Mouse (Mus musculus): ENCODE data around the gene Mturn. TPM values are rescaled to one million over a fixed set of nuclear protein-coding genes. Genes with fewer than 3 reads are reported as not detected.

Mturn gene
- polyA plus RNA-seq, 1 experiment from 2014 or later, result 12.2 TPM

DNA sequence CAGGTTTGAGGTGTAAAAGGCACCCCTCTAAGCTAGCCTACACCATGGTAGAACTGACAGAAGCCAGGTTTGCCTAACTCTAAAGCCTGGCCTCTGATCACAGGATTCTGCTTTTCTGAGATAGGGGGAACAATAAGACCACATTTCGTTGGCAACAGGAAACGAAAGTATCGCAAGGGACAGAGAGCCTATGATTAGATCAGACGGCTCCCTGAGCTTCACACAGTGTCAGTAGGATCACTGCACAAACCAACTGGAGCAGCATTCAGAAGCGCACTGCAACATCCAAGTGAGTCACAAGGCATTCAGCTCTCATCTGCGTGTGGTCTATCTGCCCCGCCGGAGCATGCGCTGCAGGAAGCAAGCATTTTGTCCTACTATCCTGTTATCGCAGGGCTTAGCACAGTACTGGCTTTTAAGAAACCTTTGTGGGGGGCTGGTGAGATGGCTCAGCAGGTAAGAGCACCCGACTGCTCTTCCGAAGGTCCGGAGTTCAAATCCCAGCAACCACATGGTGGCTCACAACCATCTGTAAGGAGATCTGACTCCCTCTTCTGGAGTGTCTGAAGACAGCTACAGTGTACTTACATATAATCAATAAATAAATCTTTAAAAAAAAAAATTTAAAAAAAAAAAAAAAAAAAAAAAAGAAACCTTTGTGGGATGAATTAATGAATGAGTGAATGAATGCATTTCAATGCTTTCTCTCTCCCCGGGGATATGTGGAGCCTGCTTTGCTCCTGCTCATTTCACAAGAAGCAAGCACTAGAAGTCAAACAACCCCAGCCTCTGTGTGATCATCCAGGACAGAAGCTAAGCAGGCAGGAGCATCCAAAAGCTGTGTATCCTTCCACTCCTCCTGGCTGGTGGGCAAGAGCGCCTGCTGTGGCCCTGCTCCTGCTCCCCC, 37.6 kb downstream of the Mturn start:
- no peak for ATAC-seq (ENCODE audit: insufficient number of reproducible peaks, low FRiP score, low TSS enrichment, low read depth)
- Histone ChIP-seq H3K9ac (no peak overlapping the region), H3K27me3 (no peaks in the 10 kb centered on the region), H3K4me1 (no peaks in the 10 kb centered on the region), H3K36me3 (no peaks in the 10 kb centered on the region), H3K4me3 (replicated peaks) (no peak overlapping the region), H3K9me3 (replicated peaks) (no peaks in the 10 kb centered on the region), H3K4me2 (replicated peaks) (no peak overlapping the region), H3K27ac (replicated peaks) (no peak overlapping the region)
- WGBS, result 76% methylated on average over 15 of the region's 15 CpGs

DNA sequence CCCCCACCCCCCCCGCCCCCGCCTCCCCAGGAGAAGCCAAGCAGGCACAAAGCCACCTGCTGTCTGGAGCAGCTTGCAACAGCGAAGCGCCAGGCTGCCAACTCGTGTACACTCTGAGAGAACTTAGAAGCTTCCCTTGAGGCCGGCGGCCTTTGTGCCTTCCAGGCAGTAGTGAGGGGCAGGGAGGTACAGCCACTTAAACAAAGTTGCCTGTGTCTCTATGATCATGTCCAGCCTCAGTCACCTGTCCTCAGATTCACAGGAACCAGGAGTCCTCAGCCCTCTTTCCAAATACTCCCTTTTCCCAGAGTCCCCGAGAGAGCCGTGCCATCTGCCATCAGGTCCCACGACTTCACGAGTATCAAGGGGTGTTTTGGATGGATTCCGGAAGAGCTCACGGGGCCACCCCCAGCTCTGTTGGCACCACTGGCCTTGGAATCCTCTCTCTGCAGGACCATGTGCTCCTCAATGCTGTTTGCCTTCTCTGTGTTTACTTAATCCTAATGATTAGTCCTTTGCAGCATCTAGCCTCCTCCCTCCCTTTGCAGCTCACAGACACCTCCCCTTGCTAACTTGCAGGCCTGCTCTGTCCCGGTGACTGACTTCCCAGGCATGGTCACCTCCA, 38.4 kb downstream of the Mturn start:
- no peak overlapping the region; the same call in 1 of the 2 replicates for H3K27ac ChIP-seq (replicated peaks)
- no peaks in the 10 kb centered on the region for H3K4me1 ChIP-seq
- H3K36me3 ChIP-seq, result no peaks in the 10 kb centered on the region
- WGBS, result 37% methylated on average over 14 of the region's 14 CpGs
- H3K27me3 ChIP-seq, result no peaks in the 10 kb centered on the region
- no peak for ATAC-seq (ENCODE audit: insufficient number of reproducible peaks, low FRiP score, low TSS enrichment, low read depth)
- no peak overlapping the region for H3K4me3 ChIP-seq (replicated peaks)
- no peak overlapping the region for H3K4me2 ChIP-seq (replicated peaks)
- H3K9ac ChIP-seq, result no peak overlapping the region
- H3K9me3 ChIP-seq (replicated peaks), result no peaks in the 10 kb centered on the region

DNA sequence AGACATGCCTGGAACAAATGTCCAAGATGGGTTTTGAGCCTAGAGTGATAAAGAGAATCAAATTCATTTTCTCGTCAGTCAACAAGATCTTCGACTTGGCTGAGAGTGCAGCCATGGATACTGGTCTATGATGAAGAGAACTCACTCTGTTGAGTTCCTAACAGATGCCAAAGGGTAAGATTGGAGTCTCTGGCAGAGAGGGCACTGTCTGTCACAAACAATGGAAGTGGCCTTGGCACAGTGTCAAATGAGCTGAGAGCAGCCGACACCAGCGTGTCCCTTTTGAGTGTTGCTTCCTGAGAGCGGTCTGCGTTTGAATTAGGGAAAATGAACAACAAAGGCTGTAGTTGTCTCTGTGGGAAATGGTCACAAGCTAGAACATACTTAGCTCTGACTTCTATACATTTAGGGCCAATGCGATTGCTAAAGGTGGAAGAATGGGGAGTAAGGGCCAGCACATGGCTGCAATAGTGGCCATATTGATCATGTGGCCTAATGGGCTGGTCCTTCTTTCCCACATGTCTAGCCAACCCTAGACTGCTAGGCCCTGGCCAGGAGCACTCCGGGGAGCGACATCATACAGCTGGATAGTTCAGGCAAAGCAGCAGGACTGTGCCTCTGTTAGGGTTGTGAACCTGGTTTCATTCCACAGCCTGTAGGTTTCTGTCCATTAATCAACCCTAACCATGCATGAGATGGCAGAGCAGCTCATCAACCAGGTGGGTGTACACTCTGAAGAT, 39.3 kb downstream of the Mturn start:
- no peaks in the 10 kb centered on the region for H3K4me1 ChIP-seq
- no peak for ATAC-seq (ENCODE audit: insufficient number of reproducible peaks, low FRiP score, low TSS enrichment, low read depth)
- no peak overlapping the region for H3K9ac ChIP-seq
- no peaks in the 10 kb centered on the region for H3K36me3 ChIP-seq
- H3K9me3 ChIP-seq (replicated peaks), result no peaks in the 10 kb centered on the region
- H3K4me2 ChIP-seq (replicated peaks), result no peak overlapping the region
- no peak overlapping the region for H3K4me3 ChIP-seq (replicated peaks)
- no peaks in the 10 kb centered on the region for H3K27me3 ChIP-seq
- 83% methylated on average over 9 of the region's 9 CpGs for WGBS
- H3K27ac ChIP-seq (replicated peaks), result no peak overlapping the region

DNA sequence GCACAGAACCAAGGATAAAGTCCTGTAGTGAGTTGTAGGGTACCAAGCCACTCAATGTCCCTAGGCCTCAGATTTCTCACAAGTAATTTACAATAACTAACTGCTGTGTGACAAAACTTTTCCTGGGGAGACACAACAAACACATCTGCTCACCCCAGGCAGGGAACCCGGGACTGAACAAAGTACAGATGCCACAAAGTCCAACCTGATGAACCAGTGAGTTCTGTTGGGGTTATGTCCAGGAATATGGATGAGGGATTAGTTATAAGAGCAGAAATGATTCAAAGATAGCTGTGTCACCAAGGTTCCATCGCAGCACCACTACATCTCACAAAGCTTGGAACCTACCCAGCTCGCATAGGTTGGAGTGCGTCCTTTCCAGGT, 39.8 kb downstream of the Mturn start:
- H3K36me3 ChIP-seq, result no peaks in the 10 kb centered on the region
- 93% methylated on average over 4 of the region's 4 CpGs for WGBS
- H3K27ac ChIP-seq (replicated peaks), result no peak overlapping the region
- H3K27me3 ChIP-seq, result no peaks in the 10 kb centered on the region
- H3K4me2 ChIP-seq (replicated peaks), result no peak overlapping the region
- no peak overlapping the region for H3K4me3 ChIP-seq (replicated peaks)
- no peak overlapping the region for H3K9ac ChIP-seq
- no peak for ATAC-seq (ENCODE audit: insufficient number of reproducible peaks, low FRiP score, low TSS enrichment, low read depth)
- no peaks in the 10 kb centered on the region for H3K4me1 ChIP-seq
- no peaks in the 10 kb centered on the region for H3K9me3 ChIP-seq (replicated peaks)

DNA sequence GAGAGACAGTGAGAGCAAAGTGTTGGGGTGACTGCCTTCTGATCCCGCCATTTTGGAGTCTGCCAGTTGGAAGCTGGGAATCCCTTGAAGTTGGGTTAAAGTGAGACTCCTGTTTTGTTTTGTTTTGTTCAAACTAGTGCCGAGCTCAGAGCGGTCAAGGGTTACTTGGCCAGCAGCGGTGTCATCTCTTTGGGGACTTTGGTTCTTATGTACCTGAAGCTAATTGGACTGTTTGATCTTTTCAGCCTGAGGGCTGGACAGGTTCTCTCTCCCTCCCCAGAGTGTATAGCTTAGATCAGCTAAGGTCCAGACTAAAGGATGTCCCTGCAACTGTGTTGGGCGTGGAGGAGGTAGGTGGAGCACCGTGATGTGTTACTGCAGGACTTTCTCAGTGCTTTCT, 44.9 kb downstream of the Mturn start:
- H3K9ac ChIP-seq, result no peak overlapping the region
- 87% methylated on average over 6 of the region's 6 CpGs for WGBS
- no peak overlapping the region for H3K4me3 ChIP-seq (replicated peaks)
- H3K36me3 ChIP-seq, result no peaks in the 10 kb centered on the region
- no peaks in the 10 kb centered on the region for H3K27me3 ChIP-seq
- no peak overlapping the region for H3K27ac ChIP-seq (replicated peaks)
- no peaks in the 10 kb centered on the region for H3K9me3 ChIP-seq (replicated peaks)
- no peaks in the 10 kb centered on the region for H3K4me1 ChIP-seq
- no peak overlapping the region for H3K4me2 ChIP-seq (replicated peaks)
- ATAC-seq (ENCODE audit: insufficient number of reproducible peaks, low FRiP score, low TSS enrichment, low read depth), result no peak

DNA sequence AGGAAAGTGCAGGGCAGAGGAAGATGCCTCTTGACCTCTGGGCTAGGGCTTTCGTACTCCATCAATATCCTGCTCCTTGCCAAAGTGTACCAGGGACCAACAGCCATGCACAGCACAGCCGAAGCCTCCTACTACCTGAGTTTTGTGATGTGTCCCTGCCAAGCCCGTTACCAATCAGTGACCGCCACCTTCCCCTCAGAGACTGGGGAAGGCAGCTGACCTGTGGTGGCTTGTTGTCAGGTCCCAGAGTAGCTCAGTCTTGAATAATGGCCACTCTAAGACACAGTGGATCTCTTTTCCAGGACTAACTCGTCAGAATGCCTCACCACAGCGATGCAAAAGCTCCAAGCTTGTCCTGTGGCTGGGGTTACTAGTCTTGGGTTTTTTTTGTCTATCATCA, 45.4 kb downstream of the Mturn start:
- H3K9me3 ChIP-seq (replicated peaks), result no peaks in the 10 kb centered on the region
- no peaks in the 10 kb centered on the region for H3K4me1 ChIP-seq
- H3K27ac ChIP-seq (replicated peaks), result no peak overlapping the region
- no peak overlapping the region for H3K4me2 ChIP-seq (replicated peaks)
- no peak overlapping the region for H3K4me3 ChIP-seq (replicated peaks)
- H3K27me3 ChIP-seq, result no peaks in the 10 kb centered on the region
- no peaks in the 10 kb centered on the region for H3K36me3 ChIP-seq
- WGBS, result 79% methylated on average over 6 of the region's 6 CpGs
- H3K9ac ChIP-seq, result no peak overlapping the region
- ATAC-seq (ENCODE audit: insufficient number of reproducible peaks, low FRiP score, low TSS enrichment, low read depth), result no peak

DNA sequence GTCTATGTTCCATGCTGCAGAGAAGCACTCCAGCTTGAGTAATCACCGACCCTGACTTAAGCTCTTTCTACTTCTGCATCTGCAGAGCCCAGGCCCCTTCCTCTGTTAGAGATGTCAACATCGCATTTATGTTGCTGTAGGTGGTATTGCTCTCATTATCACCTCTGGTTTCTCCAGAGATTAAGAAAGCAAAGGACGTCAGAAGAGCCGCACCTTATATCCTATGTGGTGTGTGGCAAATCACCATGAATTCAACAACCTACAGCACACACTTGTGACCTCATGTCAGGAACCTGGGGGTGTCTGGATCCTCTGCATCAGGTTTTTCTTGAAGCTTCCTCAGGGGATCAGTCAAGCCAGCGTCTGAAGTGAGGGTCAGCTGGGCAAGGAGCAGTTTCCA, 46.0 kb downstream of the Mturn start:
- H3K9me3 ChIP-seq (replicated peaks), result no peaks in the 10 kb centered on the region
- ATAC-seq (ENCODE audit: insufficient number of reproducible peaks, low FRiP score, low TSS enrichment, low read depth), result no peak
- WGBS, result 84% methylated on average over 5 of the region's 5 CpGs
- no peak overlapping the region for H3K9ac ChIP-seq
- H3K27ac ChIP-seq (replicated peaks), result no peak overlapping the region
- H3K4me2 ChIP-seq (replicated peaks), result no peak overlapping the region
- no peak overlapping the region for H3K4me3 ChIP-seq (replicated peaks)
- no peaks in the 10 kb centered on the region for H3K27me3 ChIP-seq
- no peaks in the 10 kb centered on the region for H3K36me3 ChIP-seq
- H3K4me1 ChIP-seq, result no peaks in the 10 kb centered on the region

DNA sequence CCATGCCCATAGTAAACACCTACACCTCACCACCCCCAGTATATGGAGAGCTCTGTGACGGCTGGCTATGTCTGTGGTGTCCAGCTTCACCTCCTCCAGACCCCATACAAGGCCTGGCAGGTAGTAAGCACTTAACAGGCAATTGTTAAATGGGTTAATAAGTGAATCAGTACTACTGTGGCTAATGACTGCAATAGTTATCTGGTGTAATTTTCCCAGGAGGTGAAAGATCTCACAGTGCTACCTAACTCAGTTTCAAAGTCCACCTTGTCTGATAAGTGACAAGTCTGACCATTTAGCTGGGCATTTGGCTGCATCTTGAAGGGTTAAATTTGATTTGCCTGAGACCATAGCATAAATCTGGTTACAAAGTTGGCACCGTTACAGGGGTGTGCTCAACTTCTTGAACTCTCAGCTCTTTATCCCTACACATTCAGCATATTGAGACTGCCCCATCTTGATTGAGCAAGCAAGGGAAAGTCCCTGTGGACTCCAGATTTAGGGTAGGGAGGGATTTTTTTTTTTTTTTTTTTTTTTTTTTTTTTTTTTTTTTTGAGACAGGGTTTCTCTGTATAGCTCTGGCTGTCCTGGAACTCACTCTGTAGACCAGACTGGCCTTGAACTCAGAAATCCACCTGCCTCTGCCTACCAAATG, 48.2 kb downstream of the Mturn start:
- Histone ChIP-seq H3K27ac (replicated peaks) (no peak overlapping the region), H3K4me2 (replicated peaks) (no peak overlapping the region), H3K9me3 (replicated peaks) (no peaks in the 10 kb centered on the region), H3K4me1 (no peaks in the 10 kb centered on the region), H3K4me3 (replicated peaks) (no peak overlapping the region), H3K27me3 (no peaks in the 10 kb centered on the region), H3K9ac (no peak overlapping the region), H3K36me3 (no peaks in the 10 kb centered on the region)
- no peak for ATAC-seq (ENCODE audit: insufficient number of reproducible peaks, low FRiP score, low TSS enrichment, low read depth)
- WGBS, result 86% methylated on average over 2 of the region's 2 CpGs

DNA sequence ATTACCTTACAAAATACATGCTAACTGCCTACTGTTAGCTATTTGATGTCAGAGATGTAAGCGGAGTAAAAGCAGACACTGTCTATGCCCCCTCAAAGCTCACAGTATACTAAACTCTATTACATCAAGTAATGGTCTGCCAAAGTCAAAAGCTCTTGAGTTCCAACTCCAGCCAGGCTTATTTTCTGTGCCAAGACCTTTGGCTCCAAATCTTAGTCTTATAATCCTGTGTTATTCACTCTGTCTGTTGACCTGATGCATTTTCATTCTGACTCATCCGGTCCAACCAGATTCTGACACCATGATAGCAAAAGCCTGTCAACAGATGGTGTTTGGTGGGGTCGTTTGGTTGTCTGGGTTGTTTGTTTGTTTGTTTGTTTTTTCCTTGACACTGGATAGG, 50.3 kb downstream of the Mturn start:
- no peak overlapping the region for H3K4me3 ChIP-seq (replicated peaks)
- no peak overlapping the region for H3K27ac ChIP-seq (replicated peaks)
- no peaks in the 10 kb centered on the region for H3K36me3 ChIP-seq
- 73% methylated on average over 3 of the region's 3 CpGs for WGBS
- no peaks in the 10 kb centered on the region for H3K27me3 ChIP-seq
- ATAC-seq (ENCODE audit: insufficient number of reproducible peaks, low FRiP score, low TSS enrichment, low read depth), result no peak
- H3K9me3 ChIP-seq (replicated peaks), result no peaks in the 10 kb centered on the region
- no peak overlapping the region for H3K9ac ChIP-seq
- no peaks in the 10 kb centered on the region for H3K4me1 ChIP-seq
- no peak overlapping the region for H3K4me2 ChIP-seq (replicated peaks)

DNA sequence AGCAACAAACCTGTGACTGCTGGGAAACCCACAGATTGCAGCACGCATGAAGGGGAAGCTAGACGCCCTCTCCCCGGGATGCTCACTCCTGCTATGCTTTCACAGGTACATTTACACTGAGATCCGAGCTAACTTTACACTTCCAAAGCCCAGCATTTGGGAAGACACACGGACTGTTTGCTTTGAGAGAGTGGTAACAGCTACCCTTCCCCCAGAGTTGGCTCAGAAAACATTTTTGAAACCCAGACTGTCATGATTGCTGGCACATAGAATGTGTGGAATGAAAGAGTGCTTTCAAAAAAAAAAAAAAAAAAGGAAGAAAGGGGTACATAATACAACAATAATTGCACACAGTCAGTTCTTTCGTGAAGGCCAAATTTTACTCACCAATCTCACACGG, 51.3 kb downstream of the Mturn start:
- no peaks in the 10 kb centered on the region for H3K4me1 ChIP-seq
- no peak overlapping the region for H3K4me3 ChIP-seq (replicated peaks)
- no peak overlapping the region for H3K27ac ChIP-seq (replicated peaks)
- H3K36me3 ChIP-seq, result no peaks in the 10 kb centered on the region
- WGBS, result 64% methylated on average over 7 of the region's 7 CpGs
- no peak for ATAC-seq (ENCODE audit: insufficient number of reproducible peaks, low FRiP score, low TSS enrichment, low read depth)
- H3K27me3 ChIP-seq, result no peaks in the 10 kb centered on the region
- H3K4me2 ChIP-seq (replicated peaks), result no peak overlapping the region
- no peaks in the 10 kb centered on the region for H3K9me3 ChIP-seq (replicated peaks)
- H3K9ac ChIP-seq, result no peak overlapping the region

DNA sequence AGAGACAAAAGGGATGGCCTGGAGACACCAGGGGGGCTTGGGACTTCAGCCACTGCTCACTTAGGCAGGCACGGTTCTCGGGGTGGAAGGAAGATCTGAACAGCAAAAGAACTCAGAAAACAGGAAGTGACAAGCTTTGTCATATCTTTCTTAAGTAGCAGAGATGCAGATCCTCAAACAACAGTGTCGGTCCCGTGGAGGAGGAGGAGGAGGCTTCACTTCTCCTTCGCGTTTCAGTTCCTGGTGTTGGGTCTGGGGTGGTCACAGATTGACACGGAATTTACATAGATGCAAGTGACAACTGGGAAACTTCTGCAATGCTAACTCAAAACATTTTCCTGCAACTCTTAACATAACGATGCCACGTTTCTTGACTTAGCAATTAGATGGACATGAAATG, 54.7 kb downstream of the Mturn start:
- H3K27ac ChIP-seq (replicated peaks), result no peak overlapping the region
- H3K4me3 ChIP-seq (replicated peaks), result no peak overlapping the region
- ATAC-seq (ENCODE audit: insufficient number of reproducible peaks, low FRiP score, low TSS enrichment, low read depth), result no peak
- no peaks in the 10 kb centered on the region for H3K4me1 ChIP-seq
- H3K9ac ChIP-seq, result no peak overlapping the region
- no peaks in the 10 kb centered on the region for H3K9me3 ChIP-seq (replicated peaks)
- 73% methylated on average over 9 of the region's 9 CpGs for WGBS
- no peak overlapping the region for H3K4me2 ChIP-seq (replicated peaks)
- H3K27me3 ChIP-seq, result no peaks in the 10 kb centered on the region
- no peaks in the 10 kb centered on the region for H3K36me3 ChIP-seq
